Mouse (Mus musculus): ENCODE measurements around the gene Fam53b. TPM values are rescaled to one million over a fixed set of nuclear protein-coding genes. Genes with fewer than 3 reads are reported as not detected.

The Fam53b gene
- total and polyA plus RNA-seq, 3 experiments, result 15.6 to 30.9 (median 22.1) TPM

- no peak overlapping the region for H3K27ac ChIP-seq (ENCODE audit: insufficient read depth, low read depth)
- TF ChIP-seq IRF4 (IDR thresholded peaks at IDR 0.05; ENCODE audit: low read depth, low read length), result no peak
- TF ChIP-seq RCOR1 (conservative IDR thresholded peaks at IDR 0.05; ENCODE audit: low read depth, low read length), result no peak
- no peak for TF ChIP-seq ZNF384 (IDR thresholded peaks at IDR 0.05; ENCODE audit: low read depth, low read length)
- no peak for TF ChIP-seq USF1 (IDR thresholded peaks at IDR 0.05; ENCODE audit: low read depth, low read length)
- TF ChIP-seq E2F4 (IDR thresholded peaks at IDR 0.05; ENCODE audit: insufficient replicate concordance, low read depth, low read length), result no peak
- no peak for TF ChIP-seq KAT2A (IDR thresholded peaks at IDR 0.05; ENCODE audit: insufficient replicate concordance, low read length)
- no peak for TF ChIP-seq PAX5 (IDR thresholded peaks at IDR 0.05; ENCODE audit: low read length)
- no peak for TF ChIP-seq MXI1 (IDR thresholded peaks at IDR 0.05; ENCODE audit: low read depth, low read length)
- TF ChIP-seq MYC (IDR thresholded peaks at IDR 0.05; ENCODE audit: low read depth, low read length), result no peak
- no peak for TF ChIP-seq MAX (IDR thresholded peaks at IDR 0.05; ENCODE audit: low read length)
- dilution Hi-C loops (cut with MboI; ENCODE audit: extremely low pct_ligation_motif_present, extremely low pct_unique_long_range_greater_than_20kb, low sequenced_read_pairs) (no loop called here), in situ Hi-C loops (cut with MboI; ENCODE audit: low pct_ligation_motif_present, low pct_unique_long_range_greater_than_20kb, low sequenced_read_pairs) (no loop called here)
- H3K27me3 ChIP-seq (replicated peaks), result no peaks in the 10 kb centered on the region
- no peak overlapping the region for H3K4me3 ChIP-seq (replicated peaks in 1 of 3; ENCODE audit: low read depth in 2 of 3, low read length in 2 of 3, poor library complexity in 1 of 3)
- no peak for DNase-seq (ENCODE audit: extremely low read depth)
- H3K9me3 ChIP-seq (replicated peaks; ENCODE audit: low read length), result no peaks in the 10 kb centered on the region
- peaks cover 41% of the 10 kb centered on the region for H3K79me2 ChIP-seq (replicated peaks; ENCODE audit: control insufficient read depth, extremely low read depth, insufficient read depth, poor library complexity, severe bottlenecking)
- peaks cover 8 to 88% of the 10 kb centered on the region in 2 experiments for H3K36me3 ChIP-seq (replicated peaks in 1 of 2; ENCODE audit: control insufficient read depth in 1 of 2, insufficient read depth in 1 of 2, low read length in 1 of 2)
- no peak overlapping the region for H3K4me2 ChIP-seq (ENCODE audit: insufficient read depth, low read depth, poor library complexity, severe bottlenecking)
- H3K4me1 ChIP-seq (ENCODE audit: control insufficient read depth in 1 of 2, insufficient read depth in 2 of 2), result peaks cover 33 to 89% of the 10 kb centered on the region in 2 experiments
- H3K9ac ChIP-seq (ENCODE audit: insufficient read depth, low read depth), result no peak overlapping the region
These were observed 12.2 kb downstream of the Fam53b start for GRCm38 (mm10) chr7:132801509-132801908.

DNA sequence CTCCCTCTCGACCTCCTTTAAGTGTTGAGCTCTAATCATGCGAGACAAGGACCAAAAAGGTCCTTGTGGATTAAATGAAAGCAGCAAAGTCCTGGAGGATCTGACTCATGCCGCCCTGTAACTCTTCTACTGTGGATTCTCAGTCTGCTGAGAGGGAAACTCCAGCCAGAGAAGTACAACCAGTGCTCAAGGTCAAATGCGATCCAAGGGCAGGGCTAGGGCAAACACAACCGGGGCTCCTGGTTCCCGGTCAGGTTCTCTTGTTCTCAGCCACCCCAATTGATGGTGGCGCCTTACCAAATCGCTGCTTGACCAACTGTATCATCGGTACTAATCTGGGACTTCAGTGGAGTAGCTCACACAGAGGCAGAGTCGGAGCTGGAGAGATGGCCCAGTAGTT, 12.8 kb downstream of the Fam53b start:
- in situ Hi-C loops (cut with MboI; ENCODE audit: low pct_ligation_motif_present, low pct_unique_long_range_greater_than_20kb, low sequenced_read_pairs) (no loop called here), dilution Hi-C loops (cut with MboI; ENCODE audit: extremely low pct_ligation_motif_present, extremely low pct_unique_long_range_greater_than_20kb, low sequenced_read_pairs) (no loop called here)
- no peak for DNase-seq (ENCODE audit: extremely low read depth)
- Histone ChIP-seq H3K9ac (ENCODE audit: insufficient read depth, low read depth) (no peak overlapping the region), H3K4me1 (ENCODE audit: control insufficient read depth in 1 of 2, insufficient read depth in 2 of 2) (peaks cover 33 to 82% of the 10 kb centered on the region in 2 experiments), H3K4me2 (ENCODE audit: insufficient read depth, low read depth, poor library complexity, severe bottlenecking) (no peak overlapping the region), H3K27me3 (replicated peaks) (no peaks in the 10 kb centered on the region), H3K79me2 (replicated peaks; ENCODE audit: control insufficient read depth, extremely low read depth, insufficient read depth, poor library complexity, severe bottlenecking) (peaks cover 36% of the 10 kb centered on the region), H3K4me3 (replicated peaks in 1 of 3; ENCODE audit: low read depth in 2 of 3, low read length in 2 of 3, poor library complexity in 1 of 3) (no peak overlapping the region), H3K36me3 (replicated peaks in 1 of 2; ENCODE audit: control insufficient read depth in 1 of 2, insufficient read depth in 1 of 2, low read length in 1 of 2) (peaks cover 8 to 88% of the 10 kb centered on the region in 2 experiments), H3K27ac (ENCODE audit: insufficient read depth, low read depth) (no peak overlapping the region), H3K9me3 (replicated peaks; ENCODE audit: low read length) (no peaks in the 10 kb centered on the region)
- no peak for TF ChIP-seq TBP (conservative IDR thresholded peaks at IDR 0.05; ENCODE audit: low read depth, low read length)
- TF ChIP-seq ZMIZ1 (IDR thresholded peaks at IDR 0.05; ENCODE audit: low read depth, low read length), result no peak
- no peak for TF ChIP-seq SMC3 (IDR thresholded peaks at IDR 0.05; ENCODE audit: low read depth, low read length)
- no peak for TF ChIP-seq TCF12 (IDR thresholded peaks at IDR 0.05; ENCODE audit: low read depth, low read length)
- TF ChIP-seq NELFE (IDR thresholded peaks at IDR 0.05; ENCODE audit: low read depth, low read length), result no peak
- TF ChIP-seq MXI1 (IDR thresholded peaks at IDR 0.05; ENCODE audit: low read depth, low read length), result no peak
- no peak for TF ChIP-seq RCOR1 (conservative IDR thresholded peaks at IDR 0.05; ENCODE audit: low read depth, low read length)
- no peak for TF ChIP-seq JUN (IDR thresholded peaks at IDR 0.05; ENCODE audit: insufficient read depth, low read depth, low read length)
- TF ChIP-seq SIN3A (IDR thresholded peaks at IDR 0.05; ENCODE audit: low read length), result no peak
- TF ChIP-seq MAFK (IDR thresholded peaks at IDR 0.05; ENCODE audit: insufficient replicate concordance, low read length), result no peak
- no peak for TF ChIP-seq BHLHE40 (IDR thresholded peaks at IDR 0.05; ENCODE audit: low read depth, low read length)
- no peak for TF ChIP-seq MAZ (IDR thresholded peaks at IDR 0.05; ENCODE audit: low read depth, low read length)
- TF ChIP-seq CTCF (conservative IDR thresholded peaks at IDR 0.05 in 1 of 2, IDR thresholded peaks at IDR 0.05 in 1 of 2; ENCODE audit: low read depth in 2 of 2, low read length in 2 of 2), result no peak
- TF ChIP-seq IRF4 (IDR thresholded peaks at IDR 0.05; ENCODE audit: low read depth, low read length), result no peak
- no peak for TF ChIP-seq JUND (conservative IDR thresholded peaks at IDR 0.05; ENCODE audit: low read depth, low read length)
- TF ChIP-seq ELF1 (IDR thresholded peaks at IDR 0.05; ENCODE audit: low read depth, low read length), result no peak
- TF ChIP-seq HCFC1 (IDR thresholded peaks at IDR 0.05; ENCODE audit: low read depth, low read length), result no peak

All from CH12.LX (cell line).